Mouse (Mus musculus): Measurements from ENCODE around the gene Gm9887. TPM values are rescaled to one million over a fixed set of nuclear protein-coding genes. Genes with fewer than 3 reads are reported as not detected.
"Not testable (repeated sequence)": the region's sequence is repeated elsewhere in the genome, so short reads cannot be mapped to it uniquely, and the experiment has no call there.

The Gm9887 gene
- polyA plus RNA-seq, 1 experiment from 2014 or later, result 0.56 TPM

GRCm38 (mm10) chr12:69370936-69371335, 1.3 kb downstream of the Gm9887 start:
- ATAC-seq (ENCODE audit: insufficient read depth), result no peak
- Histone ChIP-seq H3K4me1 (replicated peaks) (peaks cover 32% of the 10 kb centered on the region), H3K9ac (peak overlapping the region; percentile 100), H3K4me2 (peak overlapping the region; percentile 89), H3K36me3 (replicated peaks) (peaks cover 19% of the 10 kb centered on the region), H3K27ac (replicated peaks) (peak overlapping the region; percentile 99), H3K9me3 (replicated peaks) (no peaks in the 10 kb centered on the region), H3K4me3 (replicated peaks) (peak overlapping the region; percentile 99), H3K27me3 (no peaks in the 10 kb centered on the region)
- WGBS (ENCODE audit: insufficient replicate concordance), result 9% methylated on average over 7 of the region's 7 CpGs

DNA sequence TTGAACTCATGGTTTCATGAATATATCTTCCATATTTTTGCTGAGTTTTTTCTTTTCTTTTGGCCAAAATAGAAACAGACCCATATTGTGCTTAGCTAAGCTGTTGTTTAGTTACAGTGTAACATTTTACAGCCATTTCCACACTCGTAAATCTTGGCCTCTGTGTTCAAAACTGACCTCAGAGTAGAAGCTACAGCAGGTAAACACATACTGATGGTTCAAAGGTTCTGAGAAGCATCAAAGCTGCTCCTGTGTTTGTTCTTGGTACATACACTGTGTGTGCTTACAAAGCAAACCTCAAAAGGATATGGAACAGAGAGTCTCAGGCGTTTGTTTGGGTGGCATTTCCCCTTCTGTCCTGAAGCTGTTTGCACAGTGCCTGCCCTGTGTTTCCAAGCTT, 4.7 kb downstream of the Gm9887 start:
- Histone ChIP-seq H3K27me3 (no peaks in the 10 kb centered on the region), H3K9me3 (replicated peaks) (no peaks in the 10 kb centered on the region), H3K36me3 (replicated peaks) (no peaks in the 10 kb centered on the region), H3K4me3 (replicated peaks) (no peak overlapping the region), H3K9ac (no peak overlapping the region), H3K4me1 (replicated peaks) (peaks cover 44% of the 10 kb centered on the region), H3K27ac (replicated peaks) (peak overlapping the region; percentile 65), H3K4me2 (no peak overlapping the region)
- 49% methylated on average over 2 of the region's 2 CpGs for WGBS (ENCODE audit: insufficient replicate concordance)
- no peak for ATAC-seq (ENCODE audit: insufficient read depth)

GRCm38 (mm10) chr12:69366424-69366823, 5.8 kb downstream of the Gm9887 start:
- Histone ChIP-seq H3K4me2 (no peak overlapping the region), H3K4me1 (replicated peaks) (peaks cover 54% of the 10 kb centered on the region)

DNA sequence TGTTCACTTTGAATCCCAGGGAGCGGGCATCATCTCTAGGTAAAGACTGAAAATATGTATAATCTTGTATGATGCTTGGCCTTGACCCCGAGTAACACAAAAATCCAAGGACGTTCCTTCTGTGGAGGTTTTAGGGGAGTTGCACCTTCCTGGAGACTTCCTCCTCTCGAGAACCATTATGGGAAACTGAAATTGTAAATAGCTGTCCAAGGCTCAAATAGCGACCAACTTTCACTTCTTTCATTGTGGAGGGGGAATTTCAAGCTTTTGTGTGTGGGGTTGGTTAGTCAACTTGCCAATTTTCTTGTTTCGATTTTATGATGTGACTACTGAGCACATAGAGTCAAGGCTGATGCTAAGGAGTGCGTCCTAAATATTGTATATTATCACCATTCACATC, 6.5 kb downstream of the Gm9887 start:
- no peaks in the 10 kb centered on the region for H3K36me3 ChIP-seq (replicated peaks)
- H3K4me3 ChIP-seq (replicated peaks), result no peak overlapping the region
- H3K9ac ChIP-seq, result no peak overlapping the region
- H3K27ac ChIP-seq (replicated peaks), result 0 out of 2 replicates have a peak overlapping the region, but pooled peaks have one; percentile 10
- no peaks in the 10 kb centered on the region for H3K9me3 ChIP-seq (replicated peaks)
- no peak for ATAC-seq (ENCODE audit: insufficient read depth)
- no peaks in the 10 kb centered on the region for H3K27me3 ChIP-seq
- 68% methylated on average over 7 of the region's 7 CpGs for WGBS (ENCODE audit: insufficient replicate concordance)
- peaks cover 50% of the 10 kb centered on the region for H3K4me1 ChIP-seq (replicated peaks)
- no peak overlapping the region for H3K4me2 ChIP-seq

More at GRCm38 (mm10) chr12:69366424-69366823, 5.8 kb downstream of the Gm9887 start:
- Histone ChIP-seq H3K36me3 (replicated peaks) (no peaks in the 10 kb centered on the region), H3K27me3 (no peaks in the 10 kb centered on the region), H3K9ac (no peak overlapping the region), H3K4me3 (replicated peaks) (no peak overlapping the region), H3K9me3 (replicated peaks) (no peaks in the 10 kb centered on the region), H3K27ac (replicated peaks) (no peak overlapping the region; the same call in 1 of the 2 replicates)
- ATAC-seq (ENCODE audit: insufficient read depth), result no peak

GRCm38 (mm10) chr12:69363899-69364762, 8.1 kb downstream of the Gm9887 start:
- H3K36me3 ChIP-seq (replicated peaks), result no peaks in the 10 kb centered on the region
- H3K27ac ChIP-seq (replicated peaks), result peak overlapping the region; percentile 91
- no peaks in the 10 kb centered on the region for H3K9me3 ChIP-seq (replicated peaks)
- peak; percentile 33 for ATAC-seq (ENCODE audit: insufficient read depth)
- no peaks in the 10 kb centered on the region for H3K27me3 ChIP-seq
- 5% methylated on average over 32 of the region's 32 CpGs for WGBS (ENCODE audit: insufficient replicate concordance)
- peak overlapping the region; percentile 70 for H3K4me3 ChIP-seq (replicated peaks)
- peak overlapping the region; percentile 80 for H3K9ac ChIP-seq
- peak overlapping the region; percentile 92 for H3K4me2 ChIP-seq
- peaks cover 45% of the 10 kb centered on the region for H3K4me1 ChIP-seq (replicated peaks)

DNA sequence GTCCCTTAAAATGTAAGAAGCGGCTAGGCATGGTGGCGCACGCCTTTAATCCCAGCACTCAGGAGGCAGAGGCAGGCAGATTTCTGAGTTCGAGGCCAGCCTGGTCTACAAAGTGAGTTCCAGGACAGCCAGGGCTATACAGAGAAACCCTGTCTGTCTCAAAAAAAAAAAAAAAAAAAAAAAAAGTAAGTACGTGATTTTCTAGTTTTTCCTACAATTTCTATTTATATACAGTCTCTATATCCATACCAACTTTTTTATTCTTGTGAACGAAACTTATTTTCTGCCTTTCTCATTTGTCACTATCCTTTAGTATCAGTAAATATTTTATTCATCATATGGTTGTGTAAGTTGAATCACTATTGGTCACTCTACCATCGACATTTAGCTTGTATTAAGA, 9.1 kb downstream of the Gm9887 start:
- H3K9me3 ChIP-seq (replicated peaks); H3K9ac ChIP-seq; H3K27me3 ChIP-seq; H3K4me3 ChIP-seq (replicated peaks); ATAC-seq (ENCODE audit: insufficient read depth); H3K36me3 ChIP-seq (replicated peaks): not testable (repeated sequence)
- H3K4me2 ChIP-seq, result peak overlapping the region; percentile 86; the same call in 1 of the 2 replicates
- 87% methylated on average over 7 of the region's 7 CpGs for WGBS (ENCODE audit: insufficient replicate concordance)
- H3K27ac ChIP-seq (replicated peaks), result peak overlapping the region; percentile 98; the same call in 1 of the 2 replicates
- H3K4me1 ChIP-seq (replicated peaks), result peaks cover 45% of the 10 kb centered on the region

DNA sequence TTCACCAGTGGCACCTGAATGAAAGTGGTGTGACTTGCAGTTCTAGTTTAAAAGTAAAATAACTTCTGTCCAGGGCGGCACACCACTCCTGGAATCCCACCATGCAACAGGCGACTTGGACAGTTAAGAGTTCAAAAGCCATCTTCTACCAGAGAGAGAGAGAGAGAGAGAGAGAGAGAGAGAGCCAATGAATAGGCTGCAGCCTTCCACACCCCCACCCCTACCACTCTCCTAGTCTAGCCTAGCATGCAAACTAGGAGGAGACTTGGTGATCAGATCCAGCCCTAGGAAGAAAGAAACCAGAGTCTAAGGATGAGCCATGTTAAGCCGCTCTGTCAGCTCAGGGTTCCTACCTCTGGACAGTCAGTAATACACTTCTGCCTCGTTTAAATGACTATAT, 9.9 kb downstream of the Gm9887 start:
- Histone ChIP-seq H3K4me3 (replicated peaks) (peak overlapping the region; percentile 70), H3K27me3 (no peaks in the 10 kb centered on the region), H3K4me1 (replicated peaks) (peaks cover 47% of the 10 kb centered on the region), H3K36me3 (replicated peaks) (no peaks in the 10 kb centered on the region), H3K27ac (replicated peaks) (peak overlapping the region; percentile 98), H3K9ac (peak overlapping the region; percentile 2; the same call in 1 of the 2 replicates), H3K4me2 (peak overlapping the region; percentile 86), H3K9me3 (replicated peaks) (no peaks in the 10 kb centered on the region)
- ATAC-seq (ENCODE audit: insufficient read depth), result no peak
- WGBS (ENCODE audit: insufficient replicate concordance), result 29% methylated on average over 4 of the region's 4 CpGs

GRCm38 (mm10) chr12:69361919-69362318, 10.3 kb downstream of the Gm9887 start:
- H3K4me2 ChIP-seq, result peak overlapping the region; percentile 86
- no peaks in the 10 kb centered on the region for H3K36me3 ChIP-seq (replicated peaks)
- H3K27ac ChIP-seq (replicated peaks), result peak overlapping the region; percentile 98
- no peak for ATAC-seq (ENCODE audit: insufficient read depth)
- H3K4me3 ChIP-seq (replicated peaks), result peak overlapping the region; percentile 70
- no peaks in the 10 kb centered on the region for H3K27me3 ChIP-seq
- peak overlapping the region; percentile 81 for H3K9ac ChIP-seq
- WGBS (ENCODE audit: insufficient replicate concordance), result 5% methylated on average over 10 of the region's 10 CpGs
- peaks cover 49% of the 10 kb centered on the region for H3K4me1 ChIP-seq (replicated peaks)
- H3K9me3 ChIP-seq (replicated peaks), result no peaks in the 10 kb centered on the region

DNA sequence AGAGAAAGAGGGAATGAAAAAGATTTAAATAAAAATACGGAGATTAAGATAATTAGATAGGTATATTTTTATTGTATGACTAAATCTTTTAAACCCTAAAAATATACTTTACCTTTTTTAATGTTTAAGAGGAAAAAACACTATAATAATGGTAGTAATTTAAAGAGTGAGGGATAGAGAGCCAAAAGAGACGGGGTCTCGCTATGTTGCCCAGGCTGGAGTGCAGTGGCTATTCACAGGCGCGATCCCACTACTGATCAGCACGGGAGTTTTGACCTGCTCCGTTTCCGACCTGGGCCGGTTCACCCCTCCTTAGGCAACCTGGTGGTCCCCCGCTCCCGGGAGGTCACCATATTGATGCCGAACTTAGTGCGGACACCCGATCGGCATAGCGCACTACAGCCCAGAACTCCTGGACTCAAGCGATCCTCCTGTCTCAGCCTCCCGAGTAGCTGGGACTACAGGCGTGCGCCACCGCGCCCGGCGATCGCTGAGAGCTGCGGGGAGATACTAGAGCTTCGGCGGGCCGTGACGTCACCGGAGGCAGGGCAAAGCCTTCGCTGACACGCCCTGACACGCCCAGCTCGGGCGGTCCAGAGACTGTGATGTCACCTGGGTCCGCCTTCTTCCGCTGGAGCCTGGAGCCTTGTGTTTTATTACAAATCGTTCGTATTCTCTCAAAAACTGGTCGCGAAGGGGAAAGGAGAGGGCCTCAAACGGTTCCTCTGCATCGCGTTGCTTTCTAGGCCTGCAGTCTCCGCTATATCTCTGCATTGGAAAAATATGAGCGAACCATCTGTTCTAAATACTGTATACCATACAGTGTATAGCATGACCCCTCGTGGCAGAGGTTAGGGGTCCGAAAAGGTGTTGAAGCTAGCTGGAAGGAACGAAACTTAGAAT, 11.0 kb downstream of the Gm9887 start:
- WGBS (ENCODE audit: insufficient replicate concordance), result under 1% methylated on average over 42 of the region's 50 CpGs
- H3K27ac ChIP-seq (replicated peaks), result peak overlapping the region; percentile 98

GRCm38 (mm10) chr12:69360655-69360996, 11.6 kb downstream of the Gm9887 start:
- peak; percentile 5; the same call in 1 of the 2 replicates for ATAC-seq (ENCODE audit: insufficient read depth)
- WGBS (ENCODE audit: insufficient replicate concordance), result 9% methylated on average over 5 of the region's 5 CpGs

More for the DNA sequence above, 11.0 kb downstream of the Gm9887 start:
- not testable (repeated sequence) for H3K9me3 ChIP-seq (replicated peaks); H3K27me3 ChIP-seq; H3K36me3 ChIP-seq (replicated peaks)
- peak overlapping the region; percentile 70 for H3K4me3 ChIP-seq (replicated peaks)
- peaks cover 44% of the 10 kb centered on the region for H3K4me1 ChIP-seq (replicated peaks)
- H3K9ac ChIP-seq, result peak overlapping the region; percentile 81
- H3K4me2 ChIP-seq, result peak overlapping the region; percentile 86
- ATAC-seq (ENCODE audit: insufficient read depth), result peak; percentile 90

DNA sequence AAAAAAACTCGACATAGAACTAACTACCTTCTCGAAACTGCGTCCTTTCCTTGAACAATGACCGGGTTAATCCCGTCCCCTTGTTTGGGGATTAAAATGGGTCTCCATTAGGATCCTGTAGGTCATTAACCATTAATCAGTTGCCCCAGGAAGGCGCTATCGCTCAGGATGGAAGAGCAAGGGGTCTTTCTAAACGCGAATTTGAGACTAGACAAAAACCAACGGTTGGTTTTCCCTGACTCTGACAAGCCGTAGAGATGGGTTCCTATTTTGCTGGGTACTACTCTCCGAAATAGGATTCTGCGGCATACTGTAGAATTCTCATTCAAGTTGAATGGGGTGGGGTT, 15.0 kb downstream of the Gm9887 start:
- H3K27me3 ChIP-seq, result no peaks in the 10 kb centered on the region

More at GRCm38 (mm10) chr12:69360655-69360996, 11.6 kb downstream of the Gm9887 start:
- H3K27ac ChIP-seq (replicated peaks), result peak overlapping the region; percentile 98
- no peak overlapping the region for H3K4me3 ChIP-seq (replicated peaks)
- no peak overlapping the region for H3K9ac ChIP-seq
- no peaks in the 10 kb centered on the region for H3K9me3 ChIP-seq (replicated peaks)
- H3K4me1 ChIP-seq (replicated peaks), result peaks cover 42% of the 10 kb centered on the region
- 0 out of 2 replicates have a peak overlapping the region, but pooled peaks have one; percentile 7 for H3K4me2 ChIP-seq
- no peaks in the 10 kb centered on the region for H3K36me3 ChIP-seq (replicated peaks)
- no peaks in the 10 kb centered on the region for H3K27me3 ChIP-seq

More for the DNA sequence above, 15.0 kb downstream of the Gm9887 start:
- Histone ChIP-seq H3K4me1 (replicated peaks) (peaks cover 20% of the 10 kb centered on the region), H3K9ac (peak overlapping the region; percentile 96), H3K27ac (replicated peaks) (peak overlapping the region; percentile 92), H3K4me2 (peak overlapping the region; percentile 73), H3K9me3 (replicated peaks) (no peaks in the 10 kb centered on the region), H3K4me3 (replicated peaks) (peak overlapping the region; percentile 95), H3K36me3 (replicated peaks) (peaks cover 23% of the 10 kb centered on the region)
- no peak for ATAC-seq (ENCODE audit: insufficient read depth)
- 5% methylated on average over 13 of the region's 13 CpGs for WGBS (ENCODE audit: insufficient replicate concordance)

All from liver, embryonic 15.5 days (tissue).